Mouse (Mus musculus): ENCODE measurements around the gene Resp18.

Gene Resp18

GRCm38 (mm10) chr1:75278228-75278627, at the start of gene Resp18:
Gene Resp18, minus strand, starts transcription at chr1:75278415.
- no peak for DNase-seq

- DNase-seq: no peak
Measured at GRCm38 (mm10) chr1:75327461-75327860, 49.2 kb upstream of the Resp18 start.

- DNase-seq: no peak
Measured at GRCm38 (mm10) chr1:75319166-75319565, 41.0 kb upstream of the Resp18 start.

- DNase-seq: no peak
Measured at GRCm38 (mm10) chr1:75318736-75319135, 40.5 kb upstream of the Resp18 start.

- DNase-seq: no peak
Measured at GRCm38 (mm10) chr1:75318301-75318700, 40.1 kb upstream of the Resp18 start.

GRCm38 (mm10) chr1:75317241-75318201, 39.3 kb upstream of the Resp18 start, which contains the start of gene Dnpep:
Gene Dnpep, minus strand, starts transcription at chr1:75317990.
- peak; percentile 100 for DNase-seq

GRCm38 (mm10) chr1:75316861-75317240, 38.6 kb upstream of the Resp18 start:
- peak; percentile 86 for DNase-seq

- DNase-seq: peak; percentile 50
Measured at GRCm38 (mm10) chr1:75315456-75316365, 37.5 kb upstream of the Resp18 start.

GRCm38 (mm10) chr1:75315011-75315410, 36.8 kb upstream of the Resp18 start:
- peak; percentile 31 for DNase-seq

- no peak for DNase-seq
Measured at GRCm38 (mm10) chr1:75311694-75312093, 33.5 kb upstream of the Resp18 start.

GRCm38 (mm10) chr1:75304662-75305061, 26.4 kb upstream of the Resp18 start:
- DNase-seq: no peak

- DNase-seq: no peak
Measured at GRCm38 (mm10) chr1:75294294-75294693, 16.1 kb upstream of the Resp18 start.

- DNase-seq: no peak
Measured at GRCm38 (mm10) chr1:75293331-75293701, 15.1 kb upstream of the Resp18 start.

GRCm38 (mm10) chr1:75292476-75293330, 14.5 kb upstream of the Resp18 start:
- DNase-seq: no peak

- no peak for DNase-seq
Measured at GRCm38 (mm10) chr1:75291321-75291720, 13.1 kb upstream of the Resp18 start.

GRCm38 (mm10) chr1:75290582-75290981, 12.4 kb upstream of the Resp18 start:
- peak; percentile 50 for DNase-seq

GRCm38 (mm10) chr1:75289888-75290431, 11.7 kb upstream of the Resp18 start:
- no peak for DNase-seq

GRCm38 (mm10) chr1:75289376-75289775, 11.2 kb upstream of the Resp18 start:
- DNase-seq: no peak

- DNase-seq: no peak
Measured at GRCm38 (mm10) chr1:75284911-75285310, 6.7 kb upstream of the Resp18 start.

GRCm38 (mm10) chr1:75283017-75283416, 4.8 kb upstream of the Resp18 start:
- no peak for DNase-seq

GRCm38 (mm10) chr1:75277195-75278188, 723 bp downstream of the Resp18 start:
- DNase-seq: no peak
